Mouse (Mus musculus) midbrain, embryonic 13.5 days (tissue): ENCODE measurements around the gene Prkar1b. TPM values are rescaled to one million over a fixed set of nuclear protein-coding genes. Genes with fewer than 3 reads are reported as not detected.

Source experiments
- ATAC-seq: fragments of 200-750 bp; cut with Nextera tagmentation; 2 replicates; pipeline ENCODE4 v1.8.0; 2017; ENCODE audit warnings: mild to moderate bottlenecking, moderate TSS enrichment, moderate library complexity
- H3K27ac ChIP-seq: fragments of 300-500 bp; sonication (generic); 2 replicates; pipeline ENCODE4 v1.5.1; 2015; ENCODE audit warnings: inconsistent platforms, mild to moderate bottlenecking, moderate library complexity
- H3K27me3 ChIP-seq: fragments of 300-500 bp; sonication (generic); 2 replicates; pipeline ENCODE4 v1.6.1; 2015; ENCODE audit warnings: mild to moderate bottlenecking, inconsistent platforms
- H3K36me3 ChIP-seq: fragments of 300-500 bp; sonication (generic); 2 replicates; pipeline ENCODE4 v1.6.1; 2015; ENCODE audit warnings: mild to moderate bottlenecking, inconsistent platforms
- H3K4me1 ChIP-seq: fragments of 300-500 bp; sonication (generic); replicated peaks from 2 replicates; pipeline ENCODE4 v1.6.1; 2015; ENCODE audit warnings: inconsistent platforms
- H3K4me2 ChIP-seq: fragments of 300-500 bp; sonication (generic); replicated peaks from 2 replicates; pipeline ENCODE4 v1.6.1; 2015; ENCODE audit warnings: moderate library complexity, mild to moderate bottlenecking, inconsistent platforms
- H3K4me3 ChIP-seq: fragments of 300-500 bp; sonication (generic); replicated peaks from 2 replicates; pipeline ENCODE4 v1.5.1; 2015; ENCODE audit warnings: mild to moderate bottlenecking, inconsistent platforms
- H3K9ac ChIP-seq: fragments of 300-500 bp; sonication (generic); replicated peaks from 2 replicates; pipeline ENCODE4 v1.6.1; 2015; ENCODE audit warnings: mild to moderate bottlenecking, inconsistent platforms
- H3K9me3 ChIP-seq: fragments of 300-500 bp; sonication (generic); 2 replicates; pipeline ENCODE4 v1.6.1; 2016; ENCODE audit warnings: mild to moderate bottlenecking, inconsistent platforms
- WGBS: fragments of 180-500 bp; shearing (Covaris S2); methylation state at CpG from one replicate; pipeline ENCODE4 v1.1.7; 2015; 5-methylcytosine and 5-hydroxymethylcytosine counted together
- polyA plus RNA-seq: library from polyadenylated mRNA; unstranded; fragments of >200 nt; fragmentation: Nextera tagmentation; extraction: Ambion mirVana; gene quantifications from 2 replicates; pipeline ENCODE4 v1.2.1, GENCODE M21; 2015

Gene Prkar1b
- polyA plus RNA-seq, 1 experiment from 2014 or later, result 139 TPM

GRCm38 (mm10) chr5:139140589-139140988 lies 9.2 kb downstream of the Prkar1b start:
- 83% methylated on average over 9 of the region's 9 CpGs for WGBS
- no peaks in the 10 kb centered on the region for H3K9me3 ChIP-seq
- no peaks in the 10 kb centered on the region for H3K27me3 ChIP-seq
- no peak for ATAC-seq
- no peaks in the 10 kb centered on the region for H3K36me3 ChIP-seq
- no peak overlapping the region for H3K4me2 ChIP-seq
- H3K4me1 ChIP-seq, result no peaks in the 10 kb centered on the region
- no peak overlapping the region for H3K27ac ChIP-seq
- no peak overlapping the region for H3K9ac ChIP-seq
- no peak overlapping the region for H3K4me3 ChIP-seq

- 82% methylated on average over 8 of the region's 8 CpGs for WGBS
Observed at GRCm38 (mm10) chr5:139138926-139139472, 10.8 kb downstream of the Prkar1b start.

DNA sequence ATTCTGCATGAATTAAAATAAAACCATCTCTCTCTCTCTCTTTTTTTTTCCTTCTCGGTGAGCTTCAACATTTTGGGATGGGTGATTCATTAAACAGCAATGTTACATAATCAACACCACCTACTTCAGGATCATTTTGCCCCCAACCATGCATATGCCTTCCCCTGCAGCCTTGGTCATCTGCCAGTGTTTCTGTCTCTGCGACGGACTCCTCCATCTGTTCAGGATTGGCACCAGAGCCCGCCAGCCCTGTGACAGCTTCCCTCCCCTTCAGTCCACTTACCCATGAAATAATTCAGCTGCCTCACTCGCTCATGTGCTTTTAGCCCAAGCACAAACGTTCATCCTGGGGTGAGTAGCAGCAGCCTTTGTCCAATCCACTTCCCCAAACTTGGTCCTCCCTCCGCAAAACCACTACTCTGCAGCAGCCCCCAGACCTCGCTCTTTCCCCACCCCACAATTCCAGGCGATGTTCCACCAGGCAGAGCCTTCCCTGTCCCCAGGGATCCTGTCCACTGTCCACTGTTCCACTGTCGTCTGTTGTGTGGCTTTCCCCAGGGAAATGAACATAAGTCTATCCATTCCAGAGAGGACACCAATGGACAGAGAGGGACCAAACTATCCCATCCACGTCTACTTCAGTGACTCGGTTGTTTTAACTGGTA lies 11.4 kb downstream of the Prkar1b start:
- Histone ChIP-seq H3K27me3 (no peaks in the 10 kb centered on the region), H3K4me1 (no peaks in the 10 kb centered on the region), H3K36me3 (no peaks in the 10 kb centered on the region), H3K4me3 (no peak overlapping the region), H3K9ac (no peak overlapping the region), H3K9me3 (no peaks in the 10 kb centered on the region), H3K4me2 (no peak overlapping the region), H3K27ac (peak overlapping the region; percentile 62; the same call in 1 of the 2 replicates)
- no peak for ATAC-seq
- WGBS, result 70% methylated on average over 12 of the region's 12 CpGs

More at GRCm38 (mm10) chr5:139138926-139139472, 10.8 kb downstream of the Prkar1b start:
- no peak overlapping the region for H3K9ac ChIP-seq
- H3K36me3 ChIP-seq, result no peaks in the 10 kb centered on the region
- no peak for ATAC-seq
- H3K27ac ChIP-seq, result 0 out of 2 replicates have a peak overlapping the region, but pooled peaks have one; percentile 62
- no peaks in the 10 kb centered on the region for H3K27me3 ChIP-seq
- H3K4me3 ChIP-seq, result no peak overlapping the region
- H3K9me3 ChIP-seq, result no peaks in the 10 kb centered on the region
- H3K4me1 ChIP-seq, result no peaks in the 10 kb centered on the region
- no peak overlapping the region for H3K4me2 ChIP-seq

GRCm38 (mm10) chr5:139137176-139137575 lies 12.6 kb downstream of the Prkar1b start:
- H3K4me3 ChIP-seq, result no peak overlapping the region
- 89% methylated on average over 6 of the region's 6 CpGs for WGBS
- ATAC-seq, result no peak

GRCm38 (mm10) chr5:139136341-139136740 lies 13.5 kb downstream of the Prkar1b start:
- no peak for ATAC-seq
- Histone ChIP-seq H3K4me3 (no peak overlapping the region), H3K36me3 (no peaks in the 10 kb centered on the region), H3K4me2 (no peak overlapping the region), H3K27me3 (no peaks in the 10 kb centered on the region), H3K9me3 (no peaks in the 10 kb centered on the region), H3K4me1 (no peaks in the 10 kb centered on the region), H3K27ac (no peak overlapping the region), H3K9ac (no peak overlapping the region)
- WGBS, result 69% methylated on average over 1 of the region's 1 CpGs

More at GRCm38 (mm10) chr5:139137176-139137575, 12.6 kb downstream of the Prkar1b start:
- Histone ChIP-seq H3K4me1 (no peaks in the 10 kb centered on the region), H3K27me3 (no peaks in the 10 kb centered on the region), H3K4me2 (no peak overlapping the region), H3K36me3 (no peaks in the 10 kb centered on the region), H3K9me3 (no peaks in the 10 kb centered on the region), H3K9ac (no peak overlapping the region), H3K27ac (no peak overlapping the region)

DNA sequence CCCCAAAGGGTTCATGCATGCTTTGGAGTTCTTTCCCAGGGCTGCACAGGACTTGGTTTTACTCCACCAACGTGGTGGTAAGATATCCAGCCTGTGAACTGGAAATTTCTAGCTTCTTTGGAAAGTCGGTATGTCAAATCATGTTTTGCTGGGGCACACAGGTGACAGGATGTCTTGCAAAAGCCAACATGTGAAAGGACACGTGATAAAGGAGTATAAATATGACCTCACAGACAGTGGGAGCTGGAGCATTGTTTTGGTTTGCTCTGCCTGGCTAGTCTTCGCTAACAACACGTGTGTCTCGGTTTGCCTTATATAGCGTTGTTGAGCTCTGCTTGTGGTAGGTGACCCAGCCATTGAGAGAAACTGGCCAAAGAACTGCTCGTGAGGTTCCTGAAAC lies 15.3 kb downstream of the Prkar1b start:
- no peak for ATAC-seq
- no peak overlapping the region for H3K4me3 ChIP-seq
- no peaks in the 10 kb centered on the region for H3K9me3 ChIP-seq
- H3K4me1 ChIP-seq, result peaks cover 7% of the 10 kb centered on the region; the same call in 1 of the 2 replicates
- no peaks in the 10 kb centered on the region for H3K36me3 ChIP-seq
- H3K27ac ChIP-seq, result no peak overlapping the region
- WGBS, result 81% methylated on average over 8 of the region's 8 CpGs
- H3K27me3 ChIP-seq, result peaks cover 6% of the 10 kb centered on the region
- no peak overlapping the region for H3K4me2 ChIP-seq
- no peak overlapping the region for H3K9ac ChIP-seq

DNA sequence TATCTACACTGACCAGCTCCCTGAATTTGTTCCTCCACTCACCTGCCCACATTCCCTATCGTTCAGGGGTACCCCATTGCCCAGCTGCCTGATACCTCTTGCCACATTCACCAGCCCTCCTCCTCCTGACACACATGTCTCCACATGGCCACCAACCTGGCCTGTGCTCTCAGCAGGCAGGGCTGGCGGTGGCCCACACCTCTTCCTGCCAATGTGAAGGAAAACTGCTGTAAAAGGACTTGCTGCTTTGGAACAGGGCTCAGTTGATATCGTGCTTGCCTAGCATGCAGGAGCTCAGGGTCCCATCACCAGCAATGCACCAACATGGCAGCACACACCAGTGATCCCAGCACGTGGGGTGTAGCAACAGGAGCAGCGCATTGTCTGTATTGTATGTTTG lies 19.4 kb downstream of the Prkar1b start:
- 76% methylated on average over 5 of the region's 5 CpGs for WGBS
- Histone ChIP-seq H3K4me3 (peak overlapping the region; percentile 55; the same call in 1 of the 2 replicates), H3K36me3 (peaks cover 14% of the 10 kb centered on the region), H3K9ac (peak overlapping the region; percentile 77; the same call in 1 of the 2 replicates), H3K27me3 (peaks cover 6% of the 10 kb centered on the region), H3K4me2 (peak overlapping the region; percentile 72), H3K4me1 (peaks cover 16% of the 10 kb centered on the region), H3K27ac (peak overlapping the region; percentile 79; the same call in 1 of the 2 replicates), H3K9me3 (no peaks in the 10 kb centered on the region)
- 0 out of 2 replicates have a peak, but pooled peaks have one; percentile 9 for ATAC-seq

DNA sequence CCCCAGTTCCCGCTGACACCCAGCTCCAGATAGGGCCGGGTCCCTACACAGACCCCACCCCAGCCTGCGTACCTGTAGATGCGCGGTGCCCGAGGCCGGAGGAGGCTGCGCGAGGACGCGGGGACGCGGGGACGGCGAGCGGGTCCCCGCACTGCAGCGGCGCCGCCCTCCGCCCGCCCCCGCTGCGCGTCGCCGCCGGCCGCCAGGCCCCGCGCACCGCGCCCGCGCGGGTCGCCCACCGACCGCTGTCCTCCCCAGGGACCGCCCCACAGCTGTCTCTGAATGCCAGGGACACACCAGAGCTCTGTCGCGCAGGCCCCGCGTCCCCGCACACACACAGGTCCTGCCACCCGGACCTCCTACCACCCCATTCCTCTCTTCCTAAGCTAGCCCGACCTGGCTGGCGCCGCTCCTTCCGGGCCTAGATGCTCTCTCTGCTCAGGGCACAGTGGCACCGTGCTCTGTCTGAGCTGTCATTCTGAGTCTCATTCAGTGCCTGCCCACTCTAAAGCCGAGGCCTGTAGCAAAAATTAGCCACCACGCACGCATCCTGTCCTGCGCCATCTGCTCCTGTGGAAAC lies 20.1 kb downstream of the Prkar1b start:
- Histone ChIP-seq H3K9ac (peak overlapping the region; percentile 77), H3K36me3 (peaks cover 17% of the 10 kb centered on the region), H3K4me3 (peak overlapping the region; percentile 55), H3K9me3 (no peaks in the 10 kb centered on the region), H3K4me2 (peak overlapping the region; percentile 72), H3K4me1 (peaks cover 16% of the 10 kb centered on the region), H3K27me3 (peaks cover 6% of the 10 kb centered on the region), H3K27ac (peak overlapping the region; percentile 79)
- 3% methylated on average over 54 of the region's 55 CpGs for WGBS
- peak; percentile 92 for ATAC-seq

GRCm38 (mm10) chr5:139129078-139129477 lies 20.7 kb downstream of the Prkar1b start:
- peak overlapping the region; percentile 79 for H3K27ac ChIP-seq
- H3K9me3 ChIP-seq, result no peaks in the 10 kb centered on the region
- peak overlapping the region; percentile 55 for H3K4me3 ChIP-seq
- peaks cover 16% of the 10 kb centered on the region for H3K4me1 ChIP-seq
- peak; percentile 87 for ATAC-seq
- H3K27me3 ChIP-seq, result peaks cover 6% of the 10 kb centered on the region
- peaks cover 17% of the 10 kb centered on the region for H3K36me3 ChIP-seq
- H3K9ac ChIP-seq, result peak overlapping the region; percentile 77
- H3K4me2 ChIP-seq, result peak overlapping the region; percentile 72
- WGBS, result 8% methylated on average over 12 of the region's 12 CpGs

DNA sequence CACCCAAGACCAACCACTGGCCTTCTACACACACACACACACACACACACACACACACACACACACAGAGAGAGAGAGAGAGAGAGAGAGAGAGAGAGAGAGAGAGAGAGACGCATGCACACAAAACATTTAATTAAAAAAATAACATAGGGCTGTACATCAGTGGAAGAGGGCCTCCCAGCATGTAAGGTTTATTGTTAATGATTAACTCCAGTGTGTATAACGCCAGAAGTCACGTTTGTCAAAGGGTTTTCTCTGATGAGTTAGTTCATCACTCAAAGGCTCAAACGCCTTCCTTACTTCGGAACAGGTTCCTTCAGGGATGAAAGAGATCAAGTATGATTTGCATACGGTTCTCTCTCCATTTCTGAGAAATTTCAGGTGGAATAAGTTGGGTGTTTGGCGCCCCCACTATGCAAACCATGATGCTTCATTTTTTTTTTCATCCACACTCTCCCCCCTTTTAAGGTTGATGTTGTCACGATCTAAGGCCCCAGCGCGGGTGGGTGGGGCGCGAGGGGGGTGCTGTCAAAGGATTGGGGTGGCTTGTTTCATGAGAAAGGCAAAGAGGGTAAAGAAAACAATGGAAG lies 21.2 kb downstream of the Prkar1b start:
- Histone ChIP-seq H3K27ac (peak overlapping the region; percentile 79), H3K4me2 (peak overlapping the region; percentile 72), H3K9me3 (no peaks in the 10 kb centered on the region), H3K36me3 (peaks cover 17% of the 10 kb centered on the region), H3K27me3 (peaks cover 6% of the 10 kb centered on the region), H3K4me1 (peaks cover 16% of the 10 kb centered on the region), H3K4me3 (peak overlapping the region; percentile 55), H3K9ac (peak overlapping the region; percentile 77)
- 45% methylated on average over 12 of the region's 12 CpGs for WGBS
- ATAC-seq, result no peak

GRCm38 (mm10) chr5:139125717-139126116 lies 24.1 kb downstream of the Prkar1b start:
- H3K4me1 ChIP-seq, result peaks cover 16% of the 10 kb centered on the region
- peaks cover 2% of the 10 kb centered on the region; the same call in 1 of the 2 replicates for H3K9me3 ChIP-seq
- H3K4me3 ChIP-seq, result no peak overlapping the region
- H3K4me2 ChIP-seq, result no peak overlapping the region
- 69% methylated on average over 3 of the region's 3 CpGs for WGBS
- ATAC-seq, result no peak
- peaks cover 6% of the 10 kb centered on the region for H3K27me3 ChIP-seq
- no peak overlapping the region for H3K27ac ChIP-seq
- H3K9ac ChIP-seq, result no peak overlapping the region
- H3K36me3 ChIP-seq, result peaks cover 30% of the 10 kb centered on the region

DNA sequence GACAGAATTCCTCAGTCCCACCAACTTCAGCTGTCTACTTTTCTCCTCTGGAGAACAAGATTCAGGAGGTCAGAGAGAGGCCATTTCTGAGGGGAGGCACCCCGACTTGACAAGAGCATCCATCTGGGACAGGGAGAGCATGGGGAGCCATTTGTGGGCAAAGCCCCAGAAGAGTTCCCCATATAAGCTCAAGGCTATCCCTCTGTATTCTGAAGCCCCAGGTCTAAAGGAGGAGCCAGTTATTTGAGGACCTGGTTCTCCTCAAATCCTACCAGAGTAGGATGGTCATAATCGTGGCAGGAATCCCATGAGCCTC lies 30.9 kb downstream of the Prkar1b start:
- H3K27ac ChIP-seq, result no peak overlapping the region
- H3K4me3 ChIP-seq, result no peak overlapping the region
- H3K36me3 ChIP-seq, result peaks cover 19% of the 10 kb centered on the region; the same call in 1 of the 2 replicates
- H3K9me3 ChIP-seq, result peaks cover 2% of the 10 kb centered on the region; the same call in 1 of the 2 replicates
- no peak for ATAC-seq
- no peak overlapping the region for H3K9ac ChIP-seq
- H3K4me1 ChIP-seq, result 0 out of 2 replicates have a peak, but pooled peaks cover 3% of the 10 kb centered on the region
- no peaks in the 10 kb centered on the region for H3K27me3 ChIP-seq
- whole genome bisulfite sequencing, result 67% methylated on average over 2 of the region's 2 CpGs
- no peak overlapping the region for H3K4me2 ChIP-seq
